Mouse (Mus musculus) pancreas, adult 10 weeks (tissue): ENCODE data around the gene Rhox2g. TPM values are rescaled to one million over a fixed set of nuclear protein-coding genes. Genes with fewer than 3 reads are reported as not detected.

ENCODE experiments used
- polyA plus RNA-seq: library from polyadenylated mRNA; stranded (reverse); fragments of 350-450 nt; fragmentation: Illumina TruSeq; extraction: RNeasy Lipid Tissue Mini Kit (QIAGEN cat#74804); gene quantifications from one replicate; pipeline ENCODE4 v1.2.3, GENCODE M21; 2015; ENCODE audit warnings: low read depth, low replicate concordance; ENCODE audit not compliant: insufficient read depth

Rhox2g gene
- not detected for polyA plus RNA-seq

DNA sequence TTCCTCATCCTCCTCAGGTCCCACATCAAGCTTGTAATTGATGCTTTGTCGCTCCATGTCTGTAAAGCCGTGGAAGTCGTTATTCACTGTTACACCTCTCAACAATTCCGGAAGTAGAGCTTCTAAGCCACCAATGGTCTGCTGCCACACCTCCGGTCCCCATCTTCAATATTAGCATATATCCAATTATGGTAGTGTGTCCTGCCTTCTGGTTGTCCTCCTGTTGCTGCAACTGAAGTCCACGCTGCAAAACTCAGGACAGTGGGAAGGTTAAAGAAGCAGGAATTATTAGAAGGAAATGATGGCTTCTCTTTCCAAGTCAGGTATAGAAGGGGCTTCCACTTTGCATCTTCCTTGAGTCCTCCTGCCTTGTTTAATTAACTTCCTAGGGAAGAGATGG, at the start of gene Rhox2g:
Gene Rhox2g, minus strand, starts transcription at position 101 of the 400 bp plus-strand sequence.

DNA sequence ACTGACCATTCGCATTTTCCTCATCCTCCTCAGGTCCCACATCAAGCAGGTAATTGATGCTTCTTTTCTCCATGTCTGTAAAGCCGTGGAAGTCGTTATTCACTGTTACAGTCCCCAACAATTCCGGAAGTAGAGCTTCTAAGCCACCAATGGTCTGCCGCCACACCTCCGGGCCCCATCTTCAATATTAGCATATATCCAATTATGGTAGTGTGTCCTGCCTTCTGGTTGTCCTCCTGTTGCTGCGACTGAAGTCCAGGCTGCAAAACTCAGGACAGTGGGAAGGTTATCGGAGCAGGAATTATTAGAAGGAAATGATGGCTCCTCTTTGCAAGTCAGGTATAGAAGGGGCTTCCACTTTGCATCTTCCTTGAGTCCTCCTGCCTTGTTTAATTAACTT, 29.9 kb upstream of the Rhox2g start, which contains the start of gene Rhox2h:
Gene Rhox2h, minus strand, starts transcription at position 101 of the 400 bp plus-strand sequence.

DNA sequence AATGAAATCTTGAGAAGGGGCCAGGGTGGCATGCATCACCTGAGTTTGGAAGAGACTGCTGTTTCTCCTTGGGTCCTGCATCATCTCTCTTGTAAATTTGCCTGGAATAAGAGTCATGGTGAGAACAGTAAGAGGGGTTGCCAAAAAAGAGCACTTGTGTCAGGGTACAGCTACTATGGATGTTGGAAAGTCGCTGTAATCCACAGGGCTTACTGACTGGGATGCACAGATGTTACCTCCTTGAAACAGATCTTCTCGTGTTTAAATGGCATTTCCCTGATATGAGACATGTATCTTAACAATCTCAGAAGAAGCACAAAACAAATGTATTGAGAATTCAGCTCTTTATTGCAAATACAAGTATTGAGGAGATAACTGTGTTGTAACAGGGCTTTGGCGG, 25.4 kb upstream of the Rhox2g start, which contains the start of gene Rhox3h:
Gene Rhox3h, minus strand, starts transcription at position 101 of the 400 bp plus-strand sequence.

DNA sequence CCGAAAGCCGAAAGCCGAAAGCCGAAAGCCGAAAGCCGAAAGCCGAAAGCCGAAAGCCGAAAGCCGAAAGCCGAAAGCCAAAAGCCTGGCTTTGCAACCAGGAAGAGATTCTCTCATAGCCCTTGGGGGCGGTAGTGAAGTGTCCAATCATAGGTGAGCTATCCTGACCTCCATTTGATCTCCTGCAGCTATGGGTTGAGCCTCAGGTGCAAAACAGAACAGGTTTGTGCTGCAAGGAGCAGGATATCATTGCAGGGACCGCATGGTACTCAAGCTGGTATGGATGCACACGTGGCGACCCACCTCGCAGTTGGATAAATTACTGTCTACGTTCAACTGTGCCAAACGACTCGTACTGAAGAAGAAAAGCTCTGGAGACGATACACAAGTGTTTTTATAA, 8.0 kb upstream of the Rhox2g start, which contains the start of gene Rhox4g:
Gene Rhox4g, minus strand, starts transcription at position 101 of the 400 bp plus-strand sequence.

DNA sequence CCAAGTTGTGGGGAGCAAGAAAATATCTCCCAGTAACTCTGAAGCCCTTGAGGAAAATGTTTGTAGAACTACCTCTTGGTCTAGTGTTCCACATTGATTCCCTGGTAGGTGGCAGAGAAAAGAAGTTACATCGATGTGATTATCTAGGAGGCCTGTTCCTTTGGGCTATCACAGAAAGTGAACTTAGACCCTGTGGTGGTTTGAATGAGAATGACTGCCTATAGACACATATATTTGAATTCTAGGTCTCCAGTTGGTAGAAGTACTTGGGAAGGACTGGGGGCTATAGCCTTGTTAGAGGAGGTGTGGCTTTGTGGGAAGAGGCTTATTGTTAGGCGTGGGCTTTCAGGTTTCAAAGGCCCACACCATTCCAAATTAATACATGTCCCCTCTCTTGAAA, 14.8 kb downstream of the Rhox2g start, which contains the start of gene Rhox3g:
Gene Rhox3g, minus strand, starts transcription at position 101 of the 400 bp plus-strand sequence.

DNA sequence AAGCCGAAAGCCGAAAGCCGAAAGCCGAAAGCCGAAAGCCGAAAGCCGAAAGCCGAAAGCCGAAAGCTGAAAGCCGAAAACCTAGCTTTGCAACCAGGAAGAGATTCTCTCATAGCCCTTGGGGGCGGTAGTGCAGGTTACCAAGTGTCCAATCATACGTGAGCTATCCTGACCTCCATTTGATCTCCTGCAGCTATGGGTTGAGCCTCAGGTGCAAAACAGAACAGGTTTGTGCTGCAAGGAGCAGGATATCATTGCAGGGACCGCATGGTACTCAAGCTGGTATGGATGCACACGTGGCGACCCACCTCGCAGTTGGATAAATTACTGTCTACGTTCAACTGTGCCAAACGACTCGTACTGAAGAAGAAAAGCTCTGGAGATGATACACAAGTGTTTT, 35.7 kb downstream of the Rhox2g start, which contains the start of gene Rhox4f:
Gene Rhox4f, minus strand, starts transcription at position 101 of the 400 bp plus-strand sequence.

Other genes starting within 250 kb of the Rhox2g start
- gene Rhox2b, start 231.4 kb downstream of the Rhox2g start, polyA plus RNA-seq: not detected
- not detected for gene Rhox4b, start 211.0 kb downstream of the Rhox2g start, polyA plus RNA-seq
- gene Rhox2c, start 189.8 kb downstream of the Rhox2g start, polyA plus RNA-seq: not detected
- gene Rhox3c, start 184.9 kb downstream of the Rhox2g start, polyA plus RNA-seq: not detected
- gene Rhox4c, start 163.1 kb downstream of the Rhox2g start, polyA plus RNA-seq: not detected
- not detected for gene Rhox2d, start 150.0 kb downstream of the Rhox2g start, polyA plus RNA-seq
- not detected for gene Rhox4d, start 129.1 kb downstream of the Rhox2g start, polyA plus RNA-seq
- not detected for gene Rhox2e, start 113.0 kb downstream of the Rhox2g start, polyA plus RNA-seq
- gene Rhox3e, start 101.5 kb downstream of the Rhox2g start, polyA plus RNA-seq: not detected
- gene Rhox4e, start 86.1 kb downstream of the Rhox2g start, polyA plus RNA-seq: not detected
- not detected for gene Rhox2f, start 72.1 kb downstream of the Rhox2g start, polyA plus RNA-seq
- not detected for gene Rhox3f, start 62.5 kb downstream of the Rhox2g start, polyA plus RNA-seq
- gene Rhox4f, start 35.8 kb downstream of the Rhox2g start, polyA plus RNA-seq: not detected
- not detected for gene Rhox3g, start 14.9 kb downstream of the Rhox2g start, polyA plus RNA-seq
- not detected for gene Rhox4g, start 7.9 kb upstream of the Rhox2g start, polyA plus RNA-seq
- gene Rhox3h, start 25.3 kb upstream of the Rhox2g start, polyA plus RNA-seq: not detected
- gene Rhox2h, start 29.8 kb upstream of the Rhox2g start, polyA plus RNA-seq: not detected
- not detected for gene Rhox5, start 161.4 kb upstream of the Rhox2g start, polyA plus RNA-seq
- gene Rhox6, start 183.4 kb upstream of the Rhox2g start, polyA plus RNA-seq: not detected
- gene Rhox7a, start 188.2 kb upstream of the Rhox2g start, polyA plus RNA-seq: not detected
- not detected for gene Rhox8, start 235.5 kb upstream of the Rhox2g start, polyA plus RNA-seq